Mouse (Mus musculus) frontal cortex, postnatal 10 days (tissue): ENCODE measurements at regions not wholly inside any gene's neighbourhood (a gene's known extent, or its start where the extent isn't known, plus 50 kb on each side); places are given as distances from the start of the nearest gene placed in this dataset.

Experiments used
- DNase-seq, 2 experiments: peaks; one replicate each; pipeline ENCODE4 v3.0.0; 2022; ENCODE audit warnings: low spot score in 2 of 2, mixed read lengths in 1 of 2

DNA sequence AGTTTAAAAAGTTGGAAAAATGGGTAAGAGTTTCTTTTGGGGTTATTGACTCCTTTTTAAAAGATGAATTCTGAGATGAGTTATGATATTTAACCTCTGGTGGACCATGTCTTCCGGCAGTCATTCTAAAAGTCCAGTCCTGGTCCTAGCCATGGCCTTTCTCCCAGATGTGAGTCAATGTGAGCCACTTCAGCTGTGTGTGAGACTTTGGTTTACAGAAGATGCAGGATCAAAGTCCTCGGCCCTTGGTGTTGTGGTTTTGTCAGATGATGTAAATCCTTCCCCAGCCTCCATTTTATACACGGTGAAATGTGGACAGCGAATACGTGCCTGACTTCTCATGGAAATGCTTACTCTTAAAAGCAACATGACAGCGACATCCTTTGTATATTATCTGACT lies 287.0 kb upstream of the Tmem132c start:
- DNase-seq, result no peak

GRCm38 (mm10) chr5:126964577-126964976 lies 277.0 kb upstream of the Tmem132c start:
- no peak for DNase-seq

- no peak for DNase-seq
Observed at GRCm38 (mm10) chr5:126967076-126967475, 274.5 kb upstream of the Tmem132c start.

GRCm38 (mm10) chr5:126969373-126969772 lies 272.2 kb upstream of the Tmem132c start:
- no peak for DNase-seq

- DNase-seq, result no peak
Observed at GRCm38 (mm10) chr5:126971284-126971683, 270.3 kb upstream of the Tmem132c start.

DNA sequence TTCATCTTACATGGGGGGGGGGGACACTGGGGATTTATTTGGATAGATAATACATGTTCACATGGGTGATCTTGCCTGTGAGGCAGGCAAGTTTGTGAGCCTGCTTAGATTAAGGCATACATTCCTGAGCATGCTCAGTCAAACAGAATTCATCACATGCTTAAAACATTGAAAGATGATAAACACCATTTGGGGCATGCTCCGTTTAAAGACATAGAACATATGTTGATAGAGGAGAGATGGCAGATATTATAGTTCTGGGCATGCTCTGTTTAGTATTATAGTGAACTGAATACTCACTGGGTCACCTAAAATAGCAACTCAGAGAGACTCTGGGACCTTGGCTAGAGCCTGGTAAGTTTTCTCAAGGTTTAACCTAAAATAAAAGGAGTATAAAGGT lies 269.6 kb upstream of the Tmem132c start:
- DNase-seq, result no peak

DNA sequence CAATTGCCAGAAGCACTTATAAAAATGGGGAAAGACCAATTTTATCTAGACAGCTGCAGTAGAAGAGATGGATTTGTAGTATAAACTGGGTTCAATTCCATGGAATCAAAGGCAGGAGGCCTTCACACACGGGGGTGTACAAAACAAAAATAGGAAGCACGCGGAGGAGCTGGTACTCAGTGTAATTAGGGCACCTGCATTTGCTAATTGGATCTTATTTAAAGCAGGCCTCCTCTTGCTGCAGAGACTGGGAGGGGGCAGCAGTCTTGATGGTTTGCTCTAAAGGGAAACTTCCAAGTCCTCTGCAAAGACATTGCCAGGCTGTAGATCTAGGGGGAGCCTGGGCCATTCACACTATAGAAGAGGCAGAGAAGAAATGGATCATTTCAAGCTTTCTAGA lies 268.2 kb upstream of the Tmem132c start:
- no peak for DNase-seq

- DNase-seq, result no peak
Observed at GRCm38 (mm10) chr5:126974565-126974964, 267.0 kb upstream of the Tmem132c start.

DNA sequence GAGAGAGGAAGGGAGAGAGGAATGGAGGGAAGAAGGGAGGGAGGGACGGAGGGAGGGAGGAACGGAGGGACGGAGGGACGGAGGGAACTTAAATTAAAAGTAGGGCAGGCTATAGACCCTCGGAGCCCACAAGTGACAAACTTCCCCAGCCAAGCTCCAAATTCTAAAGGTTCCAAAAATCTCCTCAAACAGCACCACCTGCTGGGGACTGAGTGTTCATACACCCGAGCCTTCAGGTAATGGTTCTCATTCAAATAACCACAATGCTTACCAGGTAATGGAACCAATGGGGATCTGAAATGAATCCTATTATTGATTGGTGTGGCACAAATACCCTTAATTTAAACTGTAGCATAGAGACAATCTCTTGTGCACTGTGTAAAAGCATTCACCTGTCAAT lies 246.0 kb upstream of the Tmem132c start:
- DNase-seq, result no peak

- DNase-seq, result no peak
Observed at GRCm38 (mm10) chr5:127014166-127014565, 227.4 kb upstream of the Tmem132c start.

- no peak for DNase-seq
Observed at GRCm38 (mm10) chr5:127016467-127017060, 225.0 kb upstream of the Tmem132c start.

DNA sequence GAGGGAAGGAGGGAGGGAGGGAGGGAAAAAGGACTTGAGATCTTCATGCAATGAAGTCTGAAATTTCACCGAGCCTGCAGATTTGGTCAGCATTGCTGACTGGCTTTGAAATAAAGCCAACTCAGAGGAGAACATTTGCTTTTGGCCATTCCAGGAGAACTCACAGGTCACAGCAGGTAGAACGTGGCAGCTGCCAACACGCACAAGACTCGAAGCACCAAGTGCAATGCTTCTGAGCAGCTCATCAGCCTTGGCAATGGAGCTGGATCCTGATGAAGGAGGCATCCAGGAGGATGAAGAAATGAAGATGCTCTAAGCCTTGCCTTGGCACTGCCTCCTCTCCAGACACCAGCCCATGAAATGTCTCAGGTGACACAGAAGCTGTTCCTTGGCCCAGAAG lies 223.6 kb upstream of the Tmem132c start:
- DNase-seq, result no peak

- no peak for DNase-seq
Observed at GRCm38 (mm10) chr5:127036472-127036871, 205.1 kb upstream of the Tmem132c start.

- no peak for DNase-seq
Observed at GRCm38 (mm10) chr5:127057770-127058169, 183.8 kb upstream of the Tmem132c start.

DNA sequence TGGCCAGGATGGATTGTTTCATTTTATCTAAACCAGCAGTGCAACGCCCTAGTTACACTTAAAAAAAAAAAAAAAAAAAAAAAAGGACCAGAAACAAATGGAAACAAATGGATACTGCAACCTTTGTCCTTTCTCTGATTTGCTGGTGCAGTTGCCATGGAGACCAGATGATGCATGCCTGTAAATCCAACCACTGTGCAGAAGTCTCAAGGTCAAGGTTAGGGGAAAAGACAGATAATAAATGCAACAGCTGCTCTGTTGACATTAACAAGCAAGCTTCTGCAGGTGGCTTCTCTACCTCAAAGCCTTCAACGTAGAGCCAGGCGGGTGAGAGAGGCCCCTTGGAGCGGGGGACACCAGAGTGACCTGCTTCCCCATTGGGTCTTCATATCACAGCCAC lies 167.3 kb upstream of the Tmem132c start:
- no peak for DNase-seq
